Mouse (Mus musculus) mouse embryonic stem cell (cell line): ENCODE results near the gene Thap12.

Experiments used
- in situ Hi-C, 2 experiments: fragments of 300-500 bp; cut with MboI; formaldehyde crosslinking; loops; 1 replicate in 1 of 2; 3 replicates in 1 of 2; pipeline ENCODE4 v1.14.3; 2019 to 2020; ENCODE audit warnings: low sequenced_read_pairs in 2 of 2, low pct_unique_long_range_greater_than_20kb in 1 of 2, mixed read lengths in 1 of 2; ENCODE audit not compliant: unreplicated experiment in 1 of 2

The Thap12 gene

DNA sequence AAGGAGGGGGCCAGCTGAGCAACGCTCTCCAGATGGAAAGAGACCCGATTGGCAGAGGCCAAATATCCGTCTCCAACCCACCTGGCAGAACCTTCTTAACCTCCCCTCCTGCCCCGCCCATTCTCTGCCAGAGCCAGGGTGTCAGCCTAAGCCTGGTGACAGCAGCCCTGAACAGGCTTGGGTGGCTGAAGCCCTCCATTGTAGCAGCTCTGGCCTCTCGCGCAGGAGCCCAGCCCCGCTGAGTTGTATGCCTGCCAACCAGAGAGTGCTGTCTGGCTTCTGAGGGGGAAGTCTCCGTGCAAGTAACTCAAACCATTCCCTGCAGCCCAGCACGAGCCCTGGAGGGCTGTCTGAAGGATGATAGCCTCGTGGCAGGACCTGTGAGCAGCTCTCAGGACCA, 32.0 kb downstream of the Thap12 start:
- in situ Hi-C loops, result loop anchor here (25.0 kb wide), 1 partner anchor 352 kb away; no protein-coding TSS in a partner anchor

DNA sequence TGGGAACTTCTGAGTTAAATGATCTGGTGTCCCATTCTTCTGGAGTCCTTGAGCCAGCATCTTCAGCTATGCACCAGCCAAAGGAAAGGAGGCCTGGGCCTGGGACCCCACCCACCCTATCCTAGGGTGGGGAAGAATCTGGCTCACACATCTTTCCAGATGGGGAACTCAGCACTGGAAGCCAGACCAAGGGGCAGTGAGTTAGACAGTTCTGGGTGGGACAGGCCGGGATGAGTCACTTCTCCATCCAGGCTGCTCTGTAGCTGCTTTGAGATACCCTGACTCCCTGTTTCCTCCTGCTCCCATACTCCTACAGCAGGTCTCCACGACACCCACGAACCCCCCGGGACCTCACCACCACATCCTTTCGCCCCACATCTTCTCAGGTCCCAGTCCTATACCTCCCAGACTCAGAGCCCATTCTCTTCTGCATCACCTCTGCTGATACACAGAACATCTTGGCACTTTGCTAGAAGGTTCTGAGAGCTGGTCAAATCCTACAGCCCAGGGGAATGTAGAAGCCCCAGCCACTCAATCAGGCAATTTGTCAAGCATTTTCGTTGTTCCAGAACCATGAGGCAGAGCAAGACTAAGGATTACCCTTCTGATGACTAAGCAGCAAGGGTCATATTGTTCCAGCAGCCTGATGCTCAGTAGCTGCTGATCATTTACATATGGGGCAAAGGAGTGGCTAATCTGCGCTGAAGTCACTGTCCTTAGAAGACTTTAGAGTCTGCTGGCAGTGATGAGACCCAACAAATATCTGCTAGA, 34.1 kb downstream of the Thap12 start:
- in situ Hi-C loops, result loop anchor here (25.0 kb wide), 1 partner anchor 350 kb away; no protein-coding TSS in a partner anchor

DNA sequence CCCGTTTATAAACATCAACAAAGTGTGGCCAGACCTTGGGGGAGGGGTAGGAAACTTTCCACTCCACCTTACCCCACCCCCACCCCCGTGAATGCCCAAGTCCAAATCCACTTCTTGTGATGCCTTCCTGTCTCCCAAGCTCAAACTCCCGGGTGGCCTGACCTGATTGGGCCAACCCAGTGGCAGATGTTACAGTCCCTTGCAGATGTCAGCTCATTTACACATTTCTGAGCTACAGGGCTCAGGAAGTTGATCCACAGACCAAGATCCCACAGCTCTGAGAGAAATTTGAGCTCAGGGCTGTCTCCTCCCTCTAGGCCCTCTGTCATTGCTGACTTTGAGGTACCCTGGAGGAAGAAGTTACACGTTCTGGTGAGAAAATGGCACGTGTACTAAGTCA, 37.5 kb downstream of the Thap12 start:
- in situ Hi-C loops, result loop anchor here (25.0 kb wide), 1 partner anchor 347 kb away; no protein-coding TSS in a partner anchor

DNA sequence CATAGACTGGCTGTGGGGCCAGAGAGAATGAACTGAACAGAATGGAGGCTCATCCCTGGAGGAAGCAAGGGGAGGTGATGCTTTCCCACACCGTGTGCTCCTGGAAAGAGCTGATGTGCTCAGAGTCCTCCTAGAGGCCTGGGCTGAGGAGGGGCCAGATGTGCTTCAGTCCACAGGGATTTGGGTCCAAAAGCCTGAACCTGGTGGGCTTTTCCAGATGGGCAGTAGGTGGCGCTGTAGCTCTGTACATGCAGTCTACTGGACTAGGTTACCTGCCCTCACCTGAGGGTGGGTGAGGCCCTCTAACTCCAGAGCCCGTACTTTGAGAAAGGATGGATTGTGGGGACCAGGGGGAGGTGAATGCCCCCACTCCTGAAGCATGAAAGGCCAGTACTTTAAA, 40.4 kb downstream of the Thap12 start:
- in situ Hi-C loops, result loop anchor here (25.0 kb wide), 1 partner anchor 344 kb away; no protein-coding TSS in a partner anchor

DNA sequence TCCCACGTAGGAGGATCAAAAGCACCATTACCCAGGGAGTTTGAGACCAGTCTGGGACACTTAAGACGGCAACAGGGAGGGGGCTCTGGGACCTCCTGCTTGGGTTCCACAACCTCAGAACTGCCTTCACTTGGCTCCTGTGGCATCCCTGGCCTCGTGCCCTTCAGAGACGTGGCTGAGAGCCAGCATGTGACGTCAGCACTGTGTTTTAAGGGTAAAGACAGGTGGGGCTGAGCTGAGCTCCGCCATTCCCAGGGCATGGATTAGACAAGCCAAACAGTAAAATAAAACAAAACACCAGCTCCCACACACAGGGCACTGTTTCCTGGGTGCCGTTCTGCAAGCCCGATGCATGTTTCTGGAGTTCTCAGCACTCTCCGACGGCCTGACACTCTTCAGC, 47.5 kb downstream of the Thap12 start:
- in situ Hi-C loops, result no loop called here

DNA sequence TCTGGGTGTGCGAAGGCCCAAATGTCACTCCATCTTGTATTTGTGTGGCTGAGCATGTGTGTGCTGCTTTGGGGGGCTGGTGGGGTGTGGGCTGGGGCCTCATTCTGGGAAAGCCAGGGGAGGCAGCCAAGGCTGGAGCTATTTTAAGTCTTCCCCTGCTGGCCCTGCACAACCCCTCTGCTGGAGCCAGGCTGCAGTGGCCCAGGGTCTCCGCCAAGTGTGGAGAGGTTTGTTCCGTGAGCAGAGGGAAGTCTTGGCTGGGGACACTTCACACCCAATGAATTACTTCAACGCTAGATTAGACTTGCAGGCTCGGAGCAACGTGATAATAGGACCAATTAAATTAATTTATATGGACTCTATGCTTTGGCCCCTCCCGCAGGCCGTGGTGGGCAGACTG, 49.8 kb downstream of the Thap12 start:
- in situ Hi-C loops, result no loop called here

DNA sequence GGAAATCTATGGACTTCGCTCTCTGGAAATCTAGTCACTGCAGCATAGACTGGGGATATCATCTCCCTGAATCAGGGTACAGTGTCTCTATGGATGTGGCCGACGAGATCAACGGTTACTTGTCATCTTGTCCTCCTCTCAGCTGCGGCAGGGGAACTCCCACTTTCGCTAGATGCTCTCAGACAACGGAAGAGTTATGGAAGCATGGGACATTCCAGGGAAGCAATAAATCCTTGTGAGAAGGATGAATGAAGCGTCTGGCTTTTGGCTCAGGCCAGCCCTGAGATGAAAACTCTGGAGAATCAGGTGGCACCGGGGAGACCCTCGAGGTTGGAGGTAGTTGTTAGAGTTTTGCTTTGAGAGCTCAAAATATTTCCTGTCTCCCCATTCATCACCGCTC, 53.1 kb downstream of the Thap12 start:
- in situ Hi-C loops, result no loop called here

DNA sequence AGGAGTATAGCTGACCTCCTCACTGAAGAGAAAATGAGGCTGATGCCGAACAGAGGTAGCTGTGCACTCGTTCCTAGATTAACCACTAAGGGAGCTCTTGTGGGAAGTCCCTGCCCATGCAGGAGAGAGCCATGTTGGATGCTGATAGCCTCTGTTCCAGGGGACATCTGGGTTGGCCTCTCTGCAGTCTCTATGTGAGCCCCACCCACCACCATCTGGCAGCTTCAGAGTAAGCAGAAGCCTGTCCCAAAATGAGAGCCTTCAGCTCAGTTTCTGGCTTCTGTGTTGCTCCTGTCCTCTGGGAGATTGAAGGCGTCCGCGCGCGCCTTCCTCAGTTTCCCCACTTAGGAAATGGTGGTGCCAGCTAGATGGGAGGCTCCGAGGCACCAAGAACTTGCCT, 53.7 kb downstream of the Thap12 start:
- in situ Hi-C loops, result no loop called here

DNA sequence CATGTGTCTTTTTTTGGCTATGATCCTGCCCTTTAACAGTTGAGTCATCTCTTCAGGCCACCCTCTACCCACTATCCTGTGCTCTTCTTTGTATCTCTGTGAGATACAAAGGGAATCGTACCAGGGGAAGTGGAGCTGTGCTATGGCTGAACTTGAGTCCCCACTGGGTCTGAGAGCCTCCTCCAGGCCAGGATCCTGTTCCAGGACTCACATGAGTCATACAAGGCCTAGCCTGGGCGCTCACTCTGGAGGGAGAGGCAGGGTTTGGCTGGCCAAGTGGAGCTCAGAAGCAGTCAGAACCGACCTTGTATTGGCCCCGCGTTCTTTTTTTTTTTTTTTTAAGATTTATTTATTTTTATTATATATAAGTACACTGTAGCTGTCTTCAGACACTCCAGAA, 57.2 kb downstream of the Thap12 start:
- in situ Hi-C loops, result no loop called here

DNA sequence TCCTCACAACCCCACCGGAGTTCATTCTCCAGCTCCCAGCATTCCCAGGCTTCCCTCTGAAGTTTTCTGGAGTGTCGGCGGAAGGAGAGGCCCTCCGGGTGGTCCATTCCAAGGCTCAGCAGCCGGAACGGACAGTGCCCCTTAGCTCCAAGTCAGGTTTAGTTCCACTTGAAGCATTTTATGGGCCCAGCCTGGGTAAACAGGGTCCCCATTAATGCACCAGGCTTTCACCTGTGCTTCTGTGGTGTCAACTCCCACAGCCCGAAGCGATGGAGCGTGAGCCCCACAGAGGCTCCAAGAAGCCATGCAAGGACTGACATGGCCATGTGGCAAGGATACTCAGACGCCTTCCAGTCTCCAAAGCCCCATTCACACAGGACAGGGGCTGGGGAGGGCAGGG, 61.0 kb downstream of the Thap12 start:
- in situ Hi-C loops, result no loop called here

DNA sequence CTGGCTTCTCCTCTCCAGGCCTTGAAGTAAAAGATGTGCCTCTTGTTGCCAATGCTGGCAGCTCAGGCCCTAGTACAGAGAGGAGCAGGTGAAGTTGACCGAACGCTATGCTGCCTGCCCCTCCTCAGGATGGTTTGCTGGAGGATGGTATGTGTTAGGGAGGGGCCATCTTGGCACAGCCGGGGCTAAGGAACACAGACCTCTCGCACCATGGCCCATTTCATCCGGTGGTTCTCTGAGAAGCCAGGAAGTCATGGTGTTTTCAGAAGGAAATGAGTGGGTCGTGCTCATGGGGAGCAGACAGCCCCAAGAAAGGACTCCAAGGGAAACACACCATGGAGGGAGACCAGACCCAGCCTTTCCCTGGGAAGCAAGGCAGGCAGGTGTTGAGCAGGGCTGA, 64.4 kb downstream of the Thap12 start:
- in situ Hi-C loops, result no loop called here
